Mouse (Mus musculus): ENCODE measurements around the gene Nat8f2. TPM values are rescaled to one million over a fixed set of nuclear protein-coding genes. Genes with fewer than 3 reads are reported as not detected.
"Not testable (repeated sequence)": the region's sequence is repeated elsewhere in the genome, so short reads cannot be mapped to it uniquely, and the experiment has no call there.

The Nat8f2 gene
- polyA plus RNA-seq, 1 experiment from 2014 or later, result not detected

DNA sequence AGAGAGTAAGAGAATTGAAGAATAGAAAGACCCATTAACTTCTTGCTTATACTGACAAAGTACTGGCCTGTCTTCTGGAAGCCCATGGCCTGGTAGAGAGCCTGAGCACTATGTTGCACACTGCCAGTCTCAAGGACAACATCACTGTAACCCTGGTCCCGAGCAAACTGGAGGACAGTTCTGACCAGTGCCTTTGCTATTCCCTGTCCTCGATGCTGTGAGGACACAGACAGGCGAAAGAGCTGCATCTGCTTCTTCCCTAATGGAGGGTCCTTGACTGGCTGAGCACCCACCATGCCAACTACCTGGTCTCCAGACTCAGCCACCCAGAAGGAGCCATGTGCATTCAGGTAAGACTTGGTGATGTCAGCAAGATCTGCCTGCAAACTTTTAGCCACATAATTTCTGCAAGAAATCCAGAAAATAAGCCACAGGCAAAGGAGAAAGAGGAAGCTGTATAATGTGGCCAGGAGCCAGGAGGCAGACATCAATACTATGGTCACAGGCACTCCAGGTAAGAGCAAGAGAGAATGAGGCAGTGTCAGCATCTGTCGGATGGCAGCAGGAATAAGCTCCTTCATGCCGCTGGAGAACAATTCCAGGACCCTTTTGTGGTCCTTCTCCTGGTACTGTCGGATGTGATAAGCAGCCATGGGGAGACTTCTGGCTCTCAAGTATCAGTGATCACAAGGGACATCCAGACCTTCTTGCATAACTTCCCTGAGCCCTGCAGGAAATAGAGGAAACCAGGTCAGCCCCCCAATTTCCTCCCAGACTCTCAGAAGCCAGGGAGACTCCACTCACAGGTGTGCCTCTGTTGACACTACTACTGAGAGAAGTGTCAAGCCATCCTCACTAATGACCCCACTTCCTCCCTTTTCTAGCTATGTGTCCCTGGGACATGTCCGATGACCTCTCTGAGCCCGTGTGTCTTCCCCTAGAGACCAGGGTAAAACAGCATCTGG lies 950 bp downstream of the Nat8f2 start:
- Histone ChIP-seq H3K9ac (ENCODE audit: low read length) (no peak overlapping the region), H3K27ac (replicated peaks; ENCODE audit: low read depth, low read length) (no peak overlapping the region), H3K27me3 (ENCODE audit: control insufficient read depth, insufficient read depth, low read length) (no peaks in the 10 kb centered on the region), H3K4me2 (ENCODE audit: low read depth, severe bottlenecking) (no peak overlapping the region), H3K4me1 (ENCODE audit: control insufficient read depth, insufficient read depth, low read length) (no peaks in the 10 kb centered on the region), H3K9me3 (ENCODE audit: control insufficient read depth, low read length) (no peaks in the 10 kb centered on the region), H3K4me3 (ENCODE audit: low read depth, low read length) (no peak overlapping the region), H3K36me3 (ENCODE audit: control insufficient read depth, insufficient read depth, low read length) (no peaks in the 10 kb centered on the region)
- no peak for DNase-seq (ENCODE audit: low spot score)
- WGBS, result 84% methylated on average over 8 of the region's 8 CpGs
- ATAC-seq (ENCODE audit: insufficient number of reproducible peaks, low FRiP score, low TSS enrichment, low read depth), result no peak

DNA sequence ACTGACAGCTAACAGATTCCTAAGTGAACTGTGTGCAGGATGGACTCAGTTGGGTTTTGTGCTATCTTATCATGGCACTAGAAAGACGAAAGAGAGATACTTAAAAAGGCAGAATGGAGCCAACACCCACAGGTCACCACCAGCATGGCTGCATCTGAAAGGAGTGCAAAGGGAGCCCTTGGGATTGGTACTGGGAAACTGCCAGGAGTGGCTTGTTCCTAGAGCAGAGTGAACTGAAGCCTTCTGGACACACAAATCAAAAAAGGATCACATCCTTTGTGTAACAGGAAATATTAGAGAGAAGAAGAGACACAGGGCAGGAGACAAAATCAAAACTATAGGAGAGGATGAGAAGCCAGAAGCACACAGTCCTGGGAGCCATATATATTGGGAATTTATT lies 2.0 kb downstream of the Nat8f2 start:
- ATAC-seq (ENCODE audit: insufficient number of reproducible peaks, low FRiP score, low TSS enrichment, low read depth); H3K4me3 ChIP-seq (ENCODE audit: low read depth, low read length); H3K9me3 ChIP-seq (ENCODE audit: control insufficient read depth, low read length); H3K4me1 ChIP-seq (ENCODE audit: control insufficient read depth, insufficient read depth, low read length); DNase-seq (ENCODE audit: low spot score); H3K27me3 ChIP-seq (ENCODE audit: control insufficient read depth, insufficient read depth, low read length); H3K27ac ChIP-seq (replicated peaks; ENCODE audit: low read depth, low read length); H3K9ac ChIP-seq (ENCODE audit: low read length); H3K36me3 ChIP-seq (ENCODE audit: control insufficient read depth, insufficient read depth, low read length); H3K4me2 ChIP-seq (ENCODE audit: low read depth, severe bottlenecking): not testable (repeated sequence)
- WGBS, result 92% methylated on average over 1 of the region's 1 CpGs

DNA sequence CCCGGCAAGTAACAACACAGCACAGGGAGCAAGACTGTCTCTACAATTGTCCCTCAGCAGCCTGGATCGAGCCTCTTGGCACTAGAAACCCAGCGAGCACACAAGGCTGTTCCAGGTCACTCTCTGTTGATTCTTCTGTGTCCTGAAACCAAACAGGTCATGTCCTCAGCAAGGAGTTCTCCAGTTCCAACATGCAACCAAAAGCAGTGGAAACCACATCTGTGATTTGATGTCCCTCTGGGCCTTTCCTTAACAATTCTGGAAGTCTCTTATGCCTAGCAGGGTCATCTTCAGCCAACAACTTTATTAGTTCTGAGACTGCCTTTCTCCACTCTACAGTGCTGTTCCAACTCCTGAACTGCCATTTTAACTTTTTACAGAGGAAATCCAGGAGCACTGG lies 2.8 kb downstream of the Nat8f2 start:
- H3K9ac ChIP-seq (ENCODE audit: low read length); H3K36me3 ChIP-seq (ENCODE audit: control insufficient read depth, insufficient read depth, low read length); DNase-seq (ENCODE audit: low spot score); H3K4me2 ChIP-seq (ENCODE audit: low read depth, severe bottlenecking); H3K27ac ChIP-seq (replicated peaks; ENCODE audit: low read depth, low read length); H3K9me3 ChIP-seq (ENCODE audit: control insufficient read depth, low read length); H3K4me1 ChIP-seq (ENCODE audit: control insufficient read depth, insufficient read depth, low read length); ATAC-seq (ENCODE audit: insufficient number of reproducible peaks, low FRiP score, low TSS enrichment, low read depth); H3K4me3 ChIP-seq (ENCODE audit: low read depth, low read length); H3K27me3 ChIP-seq (ENCODE audit: control insufficient read depth, insufficient read depth, low read length): not testable (repeated sequence)
- 81% methylated on average over 3 of the region's 3 CpGs for WGBS

DNA sequence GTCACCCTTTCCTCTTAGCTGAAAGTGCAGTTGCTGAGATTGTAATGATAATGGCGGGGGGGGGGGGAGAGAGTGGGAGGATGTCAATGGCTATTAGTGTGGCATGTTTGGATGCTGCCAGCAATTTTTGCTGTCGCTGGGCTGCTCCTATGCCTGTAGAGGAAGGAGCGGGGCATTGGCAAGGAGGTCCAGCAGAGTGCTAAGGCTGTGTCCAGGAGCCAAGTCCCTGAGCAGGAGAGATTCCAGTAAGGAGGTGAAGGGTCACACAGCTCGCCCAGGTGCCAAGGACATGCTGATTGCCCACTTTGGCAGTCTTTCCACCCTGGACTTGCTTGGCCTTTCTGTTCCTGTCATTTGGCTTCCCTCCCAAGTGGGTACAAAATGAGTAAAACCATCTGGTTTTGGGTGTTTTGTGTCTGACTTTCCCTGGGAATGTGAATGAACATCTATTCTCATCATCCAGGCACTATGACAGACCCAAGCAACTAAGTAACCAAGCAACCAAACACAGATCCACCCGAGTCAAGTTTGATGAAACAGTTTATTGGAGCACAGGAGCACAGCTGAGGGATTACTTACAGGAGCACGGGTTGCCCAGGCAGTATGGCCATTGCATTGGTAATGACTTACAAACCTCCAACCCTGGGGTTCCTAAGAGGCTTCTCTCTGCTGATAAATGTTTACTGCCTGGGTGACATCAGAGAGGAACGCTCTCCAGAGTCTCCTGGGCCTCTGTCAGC lies 3.9 kb downstream of the Nat8f2 start:
- not testable (repeated sequence) for H3K4me2 ChIP-seq (ENCODE audit: low read depth, severe bottlenecking); H3K36me3 ChIP-seq (ENCODE audit: control insufficient read depth, insufficient read depth, low read length); H3K4me3 ChIP-seq (ENCODE audit: low read depth, low read length); ATAC-seq (ENCODE audit: insufficient number of reproducible peaks, low FRiP score, low TSS enrichment, low read depth); H3K9ac ChIP-seq (ENCODE audit: low read length); H3K27me3 ChIP-seq (ENCODE audit: control insufficient read depth, insufficient read depth, low read length); H3K4me1 ChIP-seq (ENCODE audit: control insufficient read depth, insufficient read depth, low read length); DNase-seq (ENCODE audit: low spot score); H3K27ac ChIP-seq (replicated peaks; ENCODE audit: low read depth, low read length); H3K9me3 ChIP-seq (ENCODE audit: control insufficient read depth, low read length)
- 61% methylated on average over 6 of the region's 7 CpGs for WGBS

DNA sequence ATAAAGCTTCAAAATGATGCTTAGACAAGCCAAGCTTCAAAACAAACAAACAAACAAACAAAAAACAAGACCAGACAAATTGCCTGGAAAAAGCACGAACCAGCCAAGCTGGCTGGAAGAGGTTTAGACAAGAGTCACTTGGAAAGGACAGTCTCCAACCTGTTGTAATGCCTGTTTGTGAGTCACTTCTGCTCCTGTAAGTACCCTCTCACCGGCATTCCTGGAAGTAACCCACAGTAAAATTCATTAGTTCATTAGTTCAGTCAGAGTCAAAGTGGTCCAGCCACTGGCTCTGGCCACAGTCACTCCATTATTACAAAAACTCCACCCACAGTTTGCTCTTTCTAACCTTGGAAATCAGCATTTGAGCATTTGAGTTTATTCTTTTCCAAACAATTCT lies 5.1 kb downstream of the Nat8f2 start:
- no peak for ATAC-seq (ENCODE audit: insufficient number of reproducible peaks, low FRiP score, low TSS enrichment, low read depth)
- DNase-seq (ENCODE audit: low spot score), result no peak
- WGBS, result 86% methylated on average over 2 of the region's 2 CpGs
- H3K9ac ChIP-seq (ENCODE audit: low read length), result no peak overlapping the region
- no peaks in the 10 kb centered on the region for H3K4me1 ChIP-seq (ENCODE audit: control insufficient read depth, insufficient read depth, low read length)
- no peak overlapping the region for H3K27ac ChIP-seq (replicated peaks; ENCODE audit: low read depth, low read length)
- H3K9me3 ChIP-seq (ENCODE audit: control insufficient read depth, low read length), result no peaks in the 10 kb centered on the region
- H3K36me3 ChIP-seq (ENCODE audit: control insufficient read depth, insufficient read depth, low read length), result no peaks in the 10 kb centered on the region
- H3K4me2 ChIP-seq (ENCODE audit: low read depth, severe bottlenecking), result no peak overlapping the region
- H3K27me3 ChIP-seq (ENCODE audit: control insufficient read depth, insufficient read depth, low read length), result no peaks in the 10 kb centered on the region
- no peak overlapping the region for H3K4me3 ChIP-seq (ENCODE audit: low read depth, low read length)

DNA sequence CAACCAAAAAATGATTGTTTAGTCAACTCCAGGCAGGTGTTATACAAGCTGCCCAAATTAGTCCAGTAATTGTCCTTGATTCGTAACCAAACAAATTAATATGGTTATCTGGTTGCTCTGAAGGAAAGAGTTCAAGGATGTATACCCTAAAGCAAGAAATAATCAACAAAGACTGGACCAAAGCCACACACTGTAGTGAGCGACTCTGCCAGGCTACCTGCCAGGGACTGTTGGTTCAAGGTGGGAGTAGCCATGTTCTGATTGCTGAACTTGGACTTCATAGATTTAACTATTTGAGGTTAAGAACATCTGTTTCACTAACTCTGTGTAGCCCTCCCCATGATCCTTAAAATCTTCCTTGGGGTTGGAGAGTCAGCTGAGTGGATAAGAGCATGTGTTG lies 5.8 kb downstream of the Nat8f2 start:
- H3K27ac ChIP-seq (replicated peaks; ENCODE audit: low read depth, low read length), result no peak overlapping the region
- H3K9ac ChIP-seq (ENCODE audit: low read length), result no peak overlapping the region
- no peak overlapping the region for H3K4me3 ChIP-seq (ENCODE audit: low read depth, low read length)
- no peaks in the 10 kb centered on the region for H3K36me3 ChIP-seq (ENCODE audit: control insufficient read depth, insufficient read depth, low read length)
- DNase-seq (ENCODE audit: low spot score) (no peak), ATAC-seq (ENCODE audit: insufficient number of reproducible peaks, low FRiP score, low TSS enrichment, low read depth) (no peak)
- no peaks in the 10 kb centered on the region for H3K27me3 ChIP-seq (ENCODE audit: control insufficient read depth, insufficient read depth, low read length)
- WGBS, result 81% methylated on average over 2 of the region's 2 CpGs
- H3K9me3 ChIP-seq (ENCODE audit: control insufficient read depth, low read length), result no peaks in the 10 kb centered on the region
- H3K4me2 ChIP-seq (ENCODE audit: low read depth, severe bottlenecking), result no peak overlapping the region
- no peaks in the 10 kb centered on the region for H3K4me1 ChIP-seq (ENCODE audit: control insufficient read depth, insufficient read depth, low read length)

DNA sequence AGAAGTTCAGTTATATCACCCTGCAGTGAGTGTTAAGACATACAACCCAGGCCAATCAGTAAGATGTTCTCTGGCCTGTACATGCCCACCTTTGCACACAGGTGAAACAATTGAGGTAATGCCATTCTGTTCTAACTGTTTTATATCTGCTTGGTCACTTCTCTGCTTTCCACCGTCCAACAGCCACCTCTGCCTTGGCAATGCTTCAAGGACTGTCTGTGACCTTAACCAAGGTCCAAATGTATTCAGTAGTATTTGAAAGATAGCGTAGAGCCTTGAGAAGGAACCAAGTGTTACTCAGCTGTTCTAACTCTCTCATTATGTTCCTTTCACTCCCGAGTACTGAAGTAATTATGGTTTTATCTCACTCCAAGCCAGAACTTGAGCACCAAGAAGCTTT lies 6.4 kb downstream of the Nat8f2 start:
- Histone ChIP-seq H3K36me3 (ENCODE audit: control insufficient read depth, insufficient read depth, low read length) (no peaks in the 10 kb centered on the region), H3K9ac (ENCODE audit: low read length) (no peak overlapping the region), H3K9me3 (ENCODE audit: control insufficient read depth, low read length) (no peaks in the 10 kb centered on the region), H3K4me2 (ENCODE audit: low read depth, severe bottlenecking) (no peak overlapping the region), H3K27me3 (ENCODE audit: control insufficient read depth, insufficient read depth, low read length) (no peaks in the 10 kb centered on the region), H3K27ac (replicated peaks; ENCODE audit: low read depth, low read length) (no peak overlapping the region), H3K4me1 (ENCODE audit: control insufficient read depth, insufficient read depth, low read length) (no peaks in the 10 kb centered on the region), H3K4me3 (ENCODE audit: low read depth, low read length) (no peak overlapping the region)
- no peak for ATAC-seq (ENCODE audit: insufficient number of reproducible peaks, low FRiP score, low TSS enrichment, low read depth)
- no peak for DNase-seq (ENCODE audit: low spot score)
- 86% methylated on average over 3 of the region's 3 CpGs for WGBS

DNA sequence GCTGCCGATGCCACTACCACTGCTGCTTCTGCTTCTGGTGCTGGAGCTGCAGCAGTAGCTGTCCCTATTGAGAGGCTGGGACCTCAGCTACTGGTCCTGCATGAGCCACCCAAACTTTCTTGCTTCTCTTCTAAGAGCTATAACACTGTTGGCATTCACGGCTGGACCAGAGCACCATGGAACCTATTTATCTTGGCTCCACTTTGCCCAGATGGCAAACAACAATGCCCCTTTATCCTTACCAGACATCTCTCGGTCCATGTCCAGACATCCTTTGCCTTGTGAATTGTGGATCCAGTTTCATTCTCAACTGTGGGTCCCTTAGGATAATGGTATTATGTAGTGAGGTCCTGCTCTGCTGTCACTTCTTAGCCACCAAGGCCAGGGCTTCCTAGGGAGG lies 7.7 kb downstream of the Nat8f2 start:
- no peaks in the 10 kb centered on the region for H3K9me3 ChIP-seq (ENCODE audit: control insufficient read depth, low read length)
- no peaks in the 10 kb centered on the region for H3K36me3 ChIP-seq (ENCODE audit: control insufficient read depth, insufficient read depth, low read length)
- no peaks in the 10 kb centered on the region for H3K27me3 ChIP-seq (ENCODE audit: control insufficient read depth, insufficient read depth, low read length)
- H3K9ac ChIP-seq (ENCODE audit: low read length), result no peak overlapping the region
- no peak for DNase-seq (ENCODE audit: low spot score)
- H3K27ac ChIP-seq (replicated peaks; ENCODE audit: low read depth, low read length), result no peak overlapping the region
- H3K4me2 ChIP-seq (ENCODE audit: low read depth, severe bottlenecking), result no peak overlapping the region
- no peaks in the 10 kb centered on the region for H3K4me1 ChIP-seq (ENCODE audit: control insufficient read depth, insufficient read depth, low read length)
- 89% methylated on average over 3 of the region's 3 CpGs for WGBS
- no peak for ATAC-seq (ENCODE audit: insufficient number of reproducible peaks, low FRiP score, low TSS enrichment, low read depth)
- H3K4me3 ChIP-seq (ENCODE audit: low read depth, low read length), result no peak overlapping the region
